Mouse (Mus musculus) thymus, postnatal 25 days (tissue): ENCODE results near the gene Shisal2a.
"Not testable (repeated sequence)": the region's sequence is repeated elsewhere in the genome, so short reads cannot be mapped to it uniquely, and the experiment has no call there.

Experiments used
- DNase-seq: peaks from one replicate; pipeline ENCODE4 v3.0.0; 2022

Shisal2a gene

GRCm38 (mm10) chr4:108371421-108371820 is 11.7 kb downstream of the Shisal2a start:
- no peak for DNase-seq

GRCm38 (mm10) chr4:108370409-108370808 is 12.7 kb downstream of the Shisal2a start:
- no peak for DNase-seq

GRCm38 (mm10) chr4:108369254-108369653 is 13.9 kb downstream of the Shisal2a start:
- DNase-seq = no peak

DNA sequence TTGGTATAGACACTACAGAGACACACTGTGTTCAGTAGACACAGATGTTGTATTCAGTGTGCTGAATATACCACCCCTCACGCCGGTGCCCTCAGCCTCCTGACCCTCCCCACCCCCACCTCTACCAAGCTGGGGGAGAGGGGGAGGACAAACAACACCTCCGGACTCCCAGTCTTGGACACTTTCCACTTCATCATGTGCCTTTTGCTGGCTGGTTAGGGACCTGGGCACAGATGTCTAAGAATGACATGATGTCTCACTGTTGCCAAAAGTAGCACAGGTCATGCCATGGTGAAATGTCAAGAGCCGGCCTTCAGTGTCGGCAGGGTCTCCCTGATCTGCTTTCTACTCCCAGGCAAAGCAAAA is 19.1 kb downstream of the Shisal2a start:
- no peak for DNase-seq

DNA sequence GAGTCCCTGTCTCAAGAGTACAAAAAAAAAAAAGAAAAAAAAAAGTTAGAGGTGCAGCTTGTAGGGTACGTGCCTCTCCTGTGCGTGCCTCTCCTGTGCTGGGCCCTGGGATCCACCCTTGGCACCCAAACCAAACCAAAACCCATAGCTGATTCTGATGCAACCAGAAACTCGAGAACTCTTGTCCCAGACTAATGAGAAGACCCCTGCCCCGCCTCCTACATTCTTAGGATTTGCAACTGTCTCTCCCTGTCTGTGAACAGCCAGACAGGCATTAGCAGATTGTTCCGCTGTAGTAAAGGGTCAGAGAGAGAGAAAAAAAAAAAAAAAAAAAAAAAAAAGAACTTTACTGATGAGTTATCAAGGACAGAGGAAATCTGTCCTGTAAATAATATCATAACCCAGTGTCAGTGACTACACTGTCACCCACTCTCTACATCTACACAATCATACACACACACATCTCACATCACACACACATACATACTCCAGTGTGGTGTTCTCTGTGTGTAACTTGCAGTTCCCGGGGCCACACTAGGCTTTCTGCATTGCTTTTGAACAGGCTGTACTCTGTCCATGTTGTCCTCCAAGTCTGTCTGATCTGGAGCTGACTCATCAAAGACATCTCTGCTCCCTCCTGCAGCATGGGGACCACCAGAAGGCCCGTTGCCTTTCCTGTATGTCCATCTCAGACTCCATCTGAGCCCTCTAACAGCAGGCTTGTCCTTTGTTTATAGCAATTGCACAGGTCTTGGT is 19.6 kb downstream of the Shisal2a start:
- no peak for DNase-seq

GRCm38 (mm10) chr4:108362321-108363261 is 20.6 kb downstream of the Shisal2a start:
- DNase-seq = no peak

GRCm38 (mm10) chr4:108360136-108361055 is 22.8 kb downstream of the Shisal2a start:
- DNase-seq = peak; percentile 43

DNA sequence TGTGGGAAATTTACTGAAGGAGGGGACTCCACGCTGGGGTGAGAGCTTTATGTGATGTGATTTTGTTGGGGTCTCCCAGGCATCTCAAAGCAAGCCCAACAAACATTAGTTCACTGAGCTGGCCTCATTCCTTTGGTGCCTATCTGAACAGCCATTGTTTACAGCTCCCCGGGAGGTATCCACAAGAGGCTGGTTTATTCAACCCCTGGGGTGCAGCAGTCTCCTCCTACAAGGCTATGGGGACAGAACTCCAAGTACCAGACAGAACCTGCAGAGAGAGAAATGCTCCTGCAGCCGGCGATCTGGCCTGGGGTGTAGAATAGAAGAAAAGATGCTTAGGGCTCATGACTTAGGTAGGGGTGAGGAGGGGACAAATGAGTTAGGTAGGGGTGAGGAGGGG is 24.7 kb downstream of the Shisal2a start:
- DNase-seq = no peak

DNA sequence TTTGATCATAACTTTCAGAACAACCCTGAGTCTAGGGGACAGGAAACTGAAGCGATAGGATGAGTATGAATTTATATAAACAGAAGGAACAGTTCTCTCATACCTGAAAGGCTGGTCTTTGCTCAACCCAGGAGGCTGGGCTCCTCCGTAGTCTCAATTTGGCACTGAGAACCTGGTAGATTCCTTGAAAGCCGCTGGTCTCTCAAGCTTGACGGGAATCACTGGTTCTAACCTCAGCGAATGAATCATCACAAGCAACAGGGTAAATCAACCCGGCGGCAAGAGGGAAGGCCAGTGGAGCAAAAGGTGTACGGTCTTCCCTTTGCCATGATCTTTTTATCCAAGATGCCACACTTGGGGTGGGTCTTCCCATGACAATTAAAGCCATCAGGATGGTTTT is 25.7 kb downstream of the Shisal2a start:
- DNase-seq = no peak

DNA sequence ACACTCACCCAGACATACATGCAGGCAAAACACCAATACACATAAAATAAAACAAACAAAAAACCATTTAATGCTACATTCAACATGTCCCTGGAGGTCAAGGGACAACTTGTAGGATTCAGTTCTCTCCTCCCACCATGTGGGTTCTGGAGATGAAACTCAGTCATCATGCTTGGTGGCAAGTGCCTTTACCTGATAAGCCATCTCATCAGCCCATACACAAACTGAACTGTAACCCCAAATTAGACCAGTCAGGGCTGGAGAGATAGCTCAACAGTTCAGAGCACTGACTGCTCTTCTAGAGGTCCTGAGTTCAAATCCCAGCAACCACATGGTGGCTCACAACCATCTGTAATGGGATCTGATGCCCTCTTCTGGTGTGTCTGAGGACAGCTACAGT is 29.6 kb downstream of the Shisal2a start:
- DNase-seq = not testable (repeated sequence)

DNA sequence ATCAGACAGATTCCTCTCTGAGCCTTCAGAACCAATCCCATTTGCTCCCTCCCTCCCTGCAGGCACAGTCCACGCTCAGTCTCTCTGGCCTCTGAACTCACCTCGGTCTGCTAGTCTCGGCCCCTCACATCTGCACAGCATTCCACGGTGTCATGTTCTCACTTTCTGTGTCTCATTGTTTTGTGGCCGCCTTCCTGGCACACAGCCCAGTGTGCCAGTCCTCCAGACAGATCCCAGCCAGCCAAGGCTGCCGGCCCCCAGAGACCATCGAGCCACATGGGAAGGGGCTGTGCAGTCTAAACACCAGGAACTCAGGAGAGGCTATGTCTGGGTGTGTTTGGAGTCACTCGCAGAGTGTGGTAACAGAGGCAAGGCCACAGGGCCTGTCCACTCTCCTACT is 32.3 kb downstream of the Shisal2a start:
- no peak for DNase-seq

- no peak for DNase-seq
Observed at GRCm38 (mm10) chr4:108349836-108350547, 33.2 kb downstream of the Shisal2a start.

DNA sequence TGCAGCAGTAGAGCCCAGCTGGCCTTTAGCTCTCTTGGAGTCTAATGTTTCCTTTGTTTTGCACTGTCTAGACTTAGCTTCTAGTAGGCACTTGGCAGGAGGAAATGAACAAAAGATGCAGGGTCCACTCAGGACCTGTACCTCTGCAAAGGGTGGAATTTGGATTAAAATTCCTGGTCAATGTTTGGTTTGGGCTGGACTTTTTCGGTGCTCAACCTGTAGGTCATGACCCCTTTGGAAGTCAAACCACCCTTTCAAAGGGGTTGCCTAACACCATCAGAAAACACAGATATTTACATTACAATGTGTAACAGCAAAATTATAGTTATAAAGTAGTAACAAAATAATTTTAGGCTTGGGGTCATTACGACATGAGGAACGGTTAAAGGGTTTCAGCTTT is 34.1 kb downstream of the Shisal2a start:
- no peak for DNase-seq

GRCm38 (mm10) chr4:108348256-108348875 is 34.8 kb downstream of the Shisal2a start:
- no peak for DNase-seq

DNA sequence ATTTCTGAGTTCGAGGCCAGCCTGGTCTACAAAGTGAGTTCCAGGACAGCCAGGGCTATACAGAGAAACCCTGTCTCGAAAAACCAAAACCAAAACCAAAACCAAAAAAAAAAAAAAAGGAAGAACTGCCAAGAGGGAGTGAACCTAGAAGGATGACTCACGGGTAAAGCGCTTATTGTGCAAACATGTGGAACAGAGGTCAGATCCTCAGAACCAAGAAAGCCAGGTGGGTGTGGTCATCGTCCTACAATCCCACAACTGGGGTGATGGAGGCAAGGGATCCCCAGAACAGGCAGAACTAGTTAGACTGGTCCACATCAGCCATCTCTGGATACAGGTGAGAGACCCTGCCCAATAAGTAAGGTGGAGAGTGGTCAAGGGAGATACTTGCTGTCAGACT is 36.0 kb downstream of the Shisal2a start:
- DNase-seq = no peak

DNA sequence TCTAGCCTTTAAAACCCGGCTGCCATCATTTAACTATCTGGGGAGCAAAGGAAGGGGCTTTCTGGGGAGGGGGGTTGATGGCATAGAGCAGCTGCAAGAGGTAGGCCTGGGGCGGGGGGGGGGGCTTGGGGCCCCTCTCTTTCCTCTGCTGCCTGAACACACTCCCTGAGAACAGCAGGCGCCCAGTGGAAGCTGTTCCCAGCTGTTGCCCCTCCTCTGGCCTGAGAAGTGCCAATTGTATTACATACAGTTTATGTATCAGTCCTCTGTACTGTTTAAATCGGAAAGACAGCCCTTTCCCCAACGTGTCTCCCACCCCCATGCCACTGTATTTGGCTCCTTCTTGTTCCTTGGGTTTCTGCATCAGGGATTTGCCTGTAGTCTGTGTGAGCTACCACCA is 37.3 kb downstream of the Shisal2a start:
- no peak for DNase-seq

GRCm38 (mm10) chr4:108344631-108345083 is 38.5 kb downstream of the Shisal2a start:
- DNase-seq = no peak

GRCm38 (mm10) chr4:108339277-108339690 is 43.9 kb downstream of the Shisal2a start:
- DNase-seq = peak; percentile 58

- no peak for DNase-seq
Observed at GRCm38 (mm10) chr4:108338811-108339210, 44.3 kb downstream of the Shisal2a start.

DNA sequence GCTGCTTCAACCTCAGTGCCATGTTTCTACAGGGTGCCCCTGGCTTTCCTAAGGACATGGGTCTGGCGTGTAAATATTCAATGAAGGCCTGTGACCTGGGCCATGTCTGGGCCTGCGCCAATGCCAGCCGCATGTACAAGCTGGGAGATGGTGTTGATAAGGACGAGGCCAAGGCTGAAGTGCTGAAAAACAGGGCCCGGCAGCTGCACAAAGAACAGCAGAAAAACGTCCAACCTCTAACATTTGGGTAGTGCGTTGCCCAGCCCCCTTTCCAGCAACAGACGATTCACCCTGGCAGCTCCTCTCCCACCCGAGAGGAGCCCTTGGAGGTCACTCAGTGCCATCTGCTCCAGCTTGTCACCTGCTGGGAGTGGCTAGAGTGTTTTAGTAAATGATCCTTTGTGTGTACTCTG is 44.8 kb downstream of the Shisal2a start:
- no peak for DNase-seq

DNA sequence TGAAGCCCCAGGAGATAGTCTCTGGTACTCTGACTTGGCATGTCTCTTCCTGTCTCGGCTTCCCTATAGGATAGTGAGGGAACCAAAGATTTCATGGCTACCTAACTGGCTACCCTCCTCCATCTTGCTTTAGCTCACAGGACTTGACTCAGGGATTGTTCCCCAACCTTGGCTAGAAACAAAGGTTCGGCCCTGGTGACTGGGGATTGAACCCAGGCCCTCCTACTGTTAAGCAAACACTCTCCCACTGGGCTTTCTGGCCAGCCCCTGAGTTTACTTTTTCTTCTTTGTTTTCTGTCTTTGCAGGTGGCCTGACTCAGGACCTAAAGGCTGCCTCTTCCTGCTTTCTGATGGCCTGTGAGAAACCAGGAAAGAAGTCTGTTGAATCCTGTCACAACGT is 45.3 kb downstream of the Shisal2a start:
- no peak for DNase-seq

DNA sequence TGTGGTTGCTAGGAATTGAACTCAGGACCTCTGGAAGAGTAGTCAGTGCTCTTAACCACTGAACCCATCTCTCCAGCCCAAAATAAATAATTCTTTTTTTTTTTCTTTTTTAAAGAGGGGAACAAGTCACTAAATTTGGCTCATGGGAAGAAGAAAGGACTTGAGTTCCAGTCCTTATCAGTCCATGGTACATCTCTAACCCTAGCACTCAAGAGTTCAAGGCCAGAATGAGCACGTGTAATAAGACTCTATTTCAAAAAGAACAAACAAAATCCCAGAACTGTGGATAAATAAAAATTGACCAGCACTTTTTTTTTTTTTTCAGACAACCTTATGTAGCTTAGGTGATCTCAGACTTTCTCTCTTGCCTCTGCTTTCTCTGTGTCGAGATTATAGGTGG is 46.4 kb downstream of the Shisal2a start:
- no peak for DNase-seq
